ENCODE assay signal across 12 mouse cellular contexts in the genomic region with DNA sequence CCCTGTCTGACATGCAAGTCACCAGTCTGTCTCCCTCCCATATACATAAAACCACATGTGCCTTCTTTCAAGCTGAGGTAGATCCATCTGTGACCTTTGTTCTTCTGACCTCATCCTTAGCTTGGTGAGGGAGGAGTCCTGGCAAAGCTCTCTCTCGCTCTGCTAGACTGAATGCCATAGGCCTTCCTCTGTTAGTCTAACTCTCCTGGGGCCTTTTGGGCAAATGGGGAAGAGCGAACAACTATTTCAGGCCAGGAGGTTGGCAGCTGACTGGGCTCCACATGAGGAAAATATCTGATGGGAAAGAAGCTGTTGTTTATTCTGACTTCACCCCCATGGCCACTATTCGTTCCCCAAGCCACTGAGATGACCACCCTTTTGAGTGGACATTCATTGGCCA. TPM values are rescaled to one million over a fixed set of nuclear protein-coding genes. Genes with fewer than 3 reads are reported as not detected.
DNase-seq lines count a peak whose midpoint lies in the region; ATAC-seq and TF ChIP-seq lines count a peak whose summit lies in the region.
"Had no signal": no experiment of that assay in that cellular context is flagged by ENCODE, and none has a peak within 500 bp of the region (broad histone marks: within the 10 kb centered on the region; RNA-seq: fewer than 3 reads in every experiment).

No protein-coding gene starts in this region.

- no peak overlapping the region for H3K4me2 ChIP-seq in CH12.LX (ENCODE audit: insufficient read depth, low read depth, poor library complexity, severe bottlenecking)
- H3K4me2 ChIP-seq in embryonic facial prominence, embryonic 11.5 days (ENCODE audit: low read depth, low read length) = no peak overlapping the region
- H3K4me2 ChIP-seq in hindbrain, embryonic 13.5 days = no peak overlapping the region
- H3K4me2 ChIP-seq: embryonic facial prominence, embryonic 12.5 days; limb, embryonic 15.5 days; midbrain, embryonic 12.5 days had no signal

- H3K79me2 ChIP-seq in CH12.LX (replicated peaks; ENCODE audit: control insufficient read depth, extremely low read depth, insufficient read depth, poor library complexity, severe bottlenecking) = no peaks in the 10 kb centered on the region

- peak; percentile 49 to 52 for DNase-seq in heart, adult 18-20 months
- DNase-seq in heart, adult 9 months (ENCODE audit: low spot score in 2 of 2) = no peak
- peak; percentile 32 for DNase-seq in CH12.LX (ENCODE audit: extremely low read depth)
- peak; percentile 27 for DNase-seq in embryonic facial prominence, embryonic 11.5 days (ENCODE audit: low spot score)
- peak; percentile 62 to 76 for DNase-seq in kidney, postnatal 36 days
- DNase-seq in urinary bladder, postnatal 14 days (ENCODE audit: low spot score) = no peak
- DNase-seq in cerebellum, adult 2 months = no peak
- DNase-seq: forebrain, postnatal 0 days had no signal

- no peak overlapping the region for H3K4me3 ChIP-seq in CH12.LX (replicated peaks in 1 of 3; ENCODE audit: low read depth in 2 of 3, low read length in 2 of 3, poor library complexity in 1 of 3)
- no peak overlapping the region for H3K4me3 ChIP-seq in embryonic facial prominence, embryonic 11.5 days (ENCODE audit: low read depth, low read length)
- H3K4me3 ChIP-seq in hindbrain, embryonic 13.5 days = no peak overlapping the region
- H3K4me3 ChIP-seq in cerebellum, adult 2 months (replicated peaks; ENCODE audit: insufficient read depth, low read depth, low read length) = no peak overlapping the region
- H3K4me3 ChIP-seq: embryonic facial prominence, embryonic 12.5 days; limb, embryonic 15.5 days; midbrain, embryonic 12.5 days had no signal

- H3K9me3 ChIP-seq in CH12.LX (replicated peaks; ENCODE audit: low read length) = no peaks in the 10 kb centered on the region
- H3K9me3 ChIP-seq in embryonic facial prominence, embryonic 11.5 days (replicated peaks; ENCODE audit: control insufficient read depth, low read length) = no peaks in the 10 kb centered on the region
- H3K9me3 ChIP-seq in hindbrain, embryonic 13.5 days = no peaks in the 10 kb centered on the region
- H3K9me3 ChIP-seq: embryonic facial prominence, embryonic 12.5 days; limb, embryonic 15.5 days; midbrain, embryonic 12.5 days had no signal

- ATAC-seq in embryonic facial prominence, embryonic 11.5 days (replicated peaks; ENCODE audit: insufficient number of reproducible peaks, low FRiP score, low TSS enrichment, low read depth) = no peak
- ATAC-seq in hindbrain, embryonic 13.5 days (ENCODE audit: low FRiP score) = no peak
- ATAC-seq: forebrain, postnatal 0 days had no signal

- dilution Hi-C loops in CH12.LX (cut with MboI; ENCODE audit: extremely low pct_ligation_motif_present, extremely low pct_unique_long_range_greater_than_20kb, low sequenced_read_pairs) = no loop called here

- TF ChIP-seq CTCF in CH12.LX (conservative IDR thresholded peaks at IDR 0.05 in 1 of 2, IDR thresholded peaks at IDR 0.05 in 1 of 2; ENCODE audit: low read depth in 2 of 2, low read length in 2 of 2) = no peak
- no peak for TF ChIP-seq CTCF in cerebellum, adult 2 months (IDR thresholded peaks at IDR 0.05; ENCODE audit: borderline replicate concordance, insufficient read depth, low read depth, low read length)

- in situ Hi-C loops in CH12.LX (cut with MboI; ENCODE audit: low pct_ligation_motif_present, low pct_unique_long_range_greater_than_20kb, low sequenced_read_pairs) = no loop called here

- H3K36me3 ChIP-seq in CH12.LX (replicated peaks in 1 of 2; ENCODE audit: control insufficient read depth in 1 of 2, insufficient read depth in 1 of 2, low read length in 1 of 2) = no peaks in the 10 kb centered on the region
- H3K36me3 ChIP-seq in embryonic facial prominence, embryonic 11.5 days (replicated peaks; ENCODE audit: control insufficient read depth, insufficient read depth, low read depth, low read length) = no peaks in the 10 kb centered on the region
- H3K36me3 ChIP-seq in hindbrain, embryonic 13.5 days = no peaks in the 10 kb centered on the region
- H3K36me3 ChIP-seq: embryonic facial prominence, embryonic 12.5 days; limb, embryonic 15.5 days; midbrain, embryonic 12.5 days had no signal

- H3K4me1 ChIP-seq in CH12.LX (ENCODE audit: control insufficient read depth in 1 of 2, insufficient read depth in 2 of 2) = peaks cover 0 to 24% of the 10 kb centered on the region in 2 experiments; a peak in 2 of 4 replicates
- no peaks in the 10 kb centered on the region for H3K4me1 ChIP-seq in embryonic facial prominence, embryonic 11.5 days (ENCODE audit: control insufficient read depth, insufficient read depth, low read length)
- H3K4me1 ChIP-seq in hindbrain, embryonic 13.5 days (replicated peaks) = peaks cover 55% of the 10 kb centered on the region
- peaks cover 20% of the 10 kb centered on the region for H3K4me1 ChIP-seq in cerebellum, adult 2 months (ENCODE audit: control insufficient read depth, insufficient read depth, low read length)

- 46% methylated on average over 3 of the region's 3 CpGs for WGBS in embryonic facial prominence, embryonic 11.5 days
- 59% methylated on average over 3 of the region's 3 CpGs for WGBS in hindbrain, embryonic 13.5 days
- WGBS in cerebellum, adult 2 months = 86% methylated on average over 3 of the region's 3 CpGs

- no peak overlapping the region for H3K27ac ChIP-seq in CH12.LX (ENCODE audit: insufficient read depth, low read depth)
- H3K27ac ChIP-seq in embryonic facial prominence, embryonic 11.5 days (replicated peaks; ENCODE audit: low read depth, low read length) = no peak overlapping the region
- no peak overlapping the region for H3K27ac ChIP-seq in hindbrain, embryonic 13.5 days
- no peak overlapping the region for H3K27ac ChIP-seq in cerebellum, adult 2 months (ENCODE audit: insufficient read depth, low read length)
- H3K27ac ChIP-seq: embryonic facial prominence, embryonic 12.5 days; limb, embryonic 15.5 days; midbrain, embryonic 12.5 days had no signal

- no peaks in the 10 kb centered on the region for H3K27me3 ChIP-seq in CH12.LX (replicated peaks)
- H3K27me3 ChIP-seq in embryonic facial prominence, embryonic 11.5 days (ENCODE audit: control insufficient read depth, insufficient read depth, low read length) = no peaks in the 10 kb centered on the region
- no peaks in the 10 kb centered on the region for H3K27me3 ChIP-seq in hindbrain, embryonic 13.5 days
- H3K27me3 ChIP-seq in cerebellum, adult 2 months (ENCODE audit: control insufficient read depth, insufficient read depth, low read length) = no peaks in the 10 kb centered on the region
- H3K27me3 ChIP-seq: embryonic facial prominence, embryonic 12.5 days; limb, embryonic 15.5 days; midbrain, embryonic 12.5 days had no signal

- no peak for TF ChIP-seq POLR2A in CH12.LX (IDR thresholded peaks at IDR 0.05; ENCODE audit: low read depth, low read length)
- no peak for TF ChIP-seq POLR2A in cerebellum, adult 2 months (IDR thresholded peaks at IDR 0.05; ENCODE audit: borderline replicate concordance, insufficient read depth, low read length)

- no peak overlapping the region for H3K9ac ChIP-seq in CH12.LX (ENCODE audit: insufficient read depth, low read depth)
- H3K9ac ChIP-seq in embryonic facial prominence, embryonic 11.5 days (replicated peaks; ENCODE audit: low read length) = no peak overlapping the region
- no peak overlapping the region for H3K9ac ChIP-seq in hindbrain, embryonic 13.5 days
- H3K9ac ChIP-seq: embryonic facial prominence, embryonic 12.5 days; forebrain, postnatal 0 days; limb, embryonic 15.5 days; midbrain, embryonic 12.5 days had no signal

- TF ChIP-seq EP300 in CH12.LX (IDR thresholded peaks at IDR 0.05; ENCODE audit: low read length) = no peak

- TF ChIP-seq RAD21 in CH12.LX (IDR thresholded peaks at IDR 0.05; ENCODE audit: low read depth, low read length) = no peak

TF ChIP-seq in CH12.LX, 34 proteins besides CTCF, POLR2A, EP300 and RAD21:
- TF ChIP-seq KAT2A (IDR thresholded peaks at IDR 0.05; ENCODE audit: insufficient replicate concordance, low read length) = no peak
- TF ChIP-seq ELF1 (IDR thresholded peaks at IDR 0.05; ENCODE audit: low read depth, low read length) = no peak
- TF ChIP-seq MXI1 (IDR thresholded peaks at IDR 0.05; ENCODE audit: low read depth, low read length) = no peak
- TF ChIP-seq CHD2 (IDR thresholded peaks at IDR 0.05; ENCODE audit: low read length) = no peak
- no peak for TF ChIP-seq MAX (IDR thresholded peaks at IDR 0.05; ENCODE audit: low read length)
- no peak for TF ChIP-seq CHD1 (IDR thresholded peaks at IDR 0.05; ENCODE audit: low read depth, low read length)
- no peak for TF ChIP-seq ETS1 (conservative IDR thresholded peaks at IDR 0.05; ENCODE audit: low read depth, low read length)
- TF ChIP-seq ZKSCAN1 (IDR thresholded peaks at IDR 0.05; ENCODE audit: borderline replicate concordance, low read depth, low read length) = no peak
- no peak for TF ChIP-seq MEF2A (IDR thresholded peaks at IDR 0.05; ENCODE audit: borderline replicate concordance, low read depth, low read length)
- TF ChIP-seq JUND (conservative IDR thresholded peaks at IDR 0.05; ENCODE audit: low read depth, low read length) = no peak
- TF ChIP-seq TBP (conservative IDR thresholded peaks at IDR 0.05; ENCODE audit: low read depth, low read length) = no peak
- no peak for TF ChIP-seq ZC3H11A (IDR thresholded peaks at IDR 0.05; ENCODE audit: low read depth, low read length)
- TF ChIP-seq UBTF (IDR thresholded peaks at IDR 0.05; ENCODE audit: low read depth, low read length) = no peak

RNA-seq across cellular contexts. Expression of gene Plxna2, which starts 59.9 kb away (rescaled TPM):
- total RNA-seq in heart, adult 18-20 months (2021) = 10 to 100 TPM; 28.2 to 29.1 TPM
- total RNA-seq in CH12.LX (2012; rRNA removed) = 0.04 and 0.13 TPM in 2 replicates
- 0.05 TPM in 2 replicates for total RNA-seq in CH12.LX (2014; rRNA removed)
- polyA plus RNA-seq in CH12.LX (2012; ENCODE audit: insufficient read length, low read depth) = 0.04 and 0.16 TPM in 2 replicates
- polyA plus RNA-seq in embryonic facial prominence, embryonic 11.5 days (2014; fragmentation: Nextera tagmentation; extraction: Ambion mirVana) = 8.4 and 9.7 TPM in 2 replicates
- 36.1 and 36.5 TPM in 2 replicates for polyA plus RNA-seq in hindbrain, embryonic 13.5 days (2015; fragmentation: Nextera tagmentation; extraction: Ambion mirVana)
- 18.0 and 20.7 TPM in 2 replicates for polyA plus RNA-seq in cerebellum, adult 2 months (2012; rRNA removed)

Comparison
In these comparisons a context has a peak if more than half of its experiments do, and no peak if none do; other contexts are left out.
1. DNase-seq: peak in heart, adult 18-20 months (2 of 2), CH12.LX (single experiment), embryonic facial prominence, embryonic 11.5 days (single experiment) and kidney, postnatal 36 days (2 of 2); none in heart, adult 9 months (0 of 2), urinary bladder, postnatal 14 days (single experiment) and cerebellum, adult 2 months (0 of 2).